22 mouse cellular contexts compared by ENCODE assay signal in the genomic region with DNA sequence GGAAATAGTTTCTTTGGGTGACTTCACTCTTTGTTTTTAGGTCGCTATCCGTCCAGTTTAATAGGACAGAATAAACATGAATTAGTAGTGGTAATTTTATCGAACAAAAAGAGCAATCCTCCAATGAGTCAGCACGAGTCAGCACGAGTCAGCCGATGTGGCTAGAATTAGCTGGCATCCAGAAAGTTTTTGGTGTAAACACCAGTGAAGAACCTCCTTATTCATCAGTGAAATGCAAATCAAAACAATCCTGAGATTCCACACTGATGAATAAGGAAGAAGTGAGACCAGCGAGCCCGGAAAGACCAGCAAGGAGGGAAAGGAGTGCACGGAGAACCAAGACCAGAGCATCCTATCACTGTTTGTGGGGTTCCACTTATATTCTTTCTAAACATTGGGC.
DNase-seq lines count a peak whose midpoint lies in the region; TF ChIP-seq lines count a peak whose summit lies in the region.
"Had no signal": no experiment of that assay in that cellular context is flagged by ENCODE, and none has a peak within 500 bp of the region (broad histone marks: within the 10 kb centered on the region; RNA-seq: fewer than 3 reads in every experiment).

No protein-coding gene starts in this region.

- H3K27me3 ChIP-seq in C2C12 (ENCODE audit: control insufficient read depth, insufficient read depth, insufficient read length): no peaks in the 10 kb centered on the region
- H3K27me3 ChIP-seq: embryonic facial prominence, embryonic 15.5 days; forebrain, embryonic 15.5 days; hindbrain, embryonic 12.5 days; kidney, embryonic 15.5 days had no signal

- no peak for TF ChIP-seq CTCF in C2C12 (IDR thresholded peaks at IDR 0.05; ENCODE audit: control insufficient read depth, insufficient read depth, insufficient read length)

- no peaks in the 10 kb centered on the region for H3K79me3 ChIP-seq in C2C12 (ENCODE audit: low read depth)

- H3K79me2 ChIP-seq in C2C12 (ENCODE audit: control insufficient read depth, insufficient read depth): no peaks in the 10 kb centered on the region

- no peak overlapping the region for H3K4me3 ChIP-seq in C2C12 (ENCODE audit: insufficient read depth, poor library complexity, severe bottlenecking)
- H3K4me3 ChIP-seq: embryonic facial prominence, embryonic 15.5 days; erythroblast, embryonic 14.5 days; forebrain, embryonic 15.5 days; heart, embryonic 10.5 days; hindbrain, embryonic 12.5 days; kidney, embryonic 15.5 days had no signal

- DNase-seq in adrenal gland, postnatal 10 days: peak; percentile 3
- DNase-seq in adrenal gland, postnatal 14 days: no peak
- peak; percentile 25 for DNase-seq in adipocyte (ENCODE audit: low spot score)
- DNase-seq in fibroblast of lung, adult 2 months (ENCODE audit: low read depth): peak; percentile 34
- no peak for DNase-seq in cerebellum, adult 18-20 months
- no peak for DNase-seq in frontal cortex, postnatal 36 days (ENCODE audit: low spot score in 2 of 2)
- DNase-seq in kidney, adult 9 months: no peak
- DNase-seq: B cell, adult 2 months; cerebellum, postnatal 10 days; embryo, embryonic 11 days; gastrocnemius, postnatal 10 days; heart, adult 18-20 months; heart, postnatal 10 days; heart, postnatal 4 days; kidney, adult 18-20 months had no signal

- H3K36me3 ChIP-seq in C2C12 (ENCODE audit: control insufficient read depth, insufficient read depth): no peaks in the 10 kb centered on the region
- H3K36me3 ChIP-seq: embryonic facial prominence, embryonic 15.5 days; forebrain, embryonic 15.5 days; heart, embryonic 10.5 days; hindbrain, embryonic 12.5 days; kidney, embryonic 15.5 days had no signal

- H3ac ChIP-seq in C2C12 (ENCODE audit: control insufficient read depth, insufficient read length, low read depth): no peak overlapping the region

TF ChIP-seq in C2C12, 6 proteins besides CTCF, POLR2A, EP300 and RAD21:
- TF ChIP-seq MYOD1 (IDR thresholded peaks at IDR 0.05; ENCODE audit: control insufficient read depth, insufficient read length, low read depth): no peak
- TF ChIP-seq USF1 (IDR thresholded peaks at IDR 0.05; ENCODE audit: low read depth): no peak
- peak; percentile 32 for TF ChIP-seq CEBPB (IDR thresholded peaks at IDR 0.05; ENCODE audit: low read depth)
- peak; percentile 92 for TF ChIP-seq FOSL1 (IDR thresholded peaks at IDR 0.05; ENCODE audit: insufficient read depth, low read length, poor library complexity, severe bottlenecking)
- peak; percentile 28 for TF ChIP-seq MAX (IDR thresholded peaks at IDR 0.05)
- no peak for TF ChIP-seq MYOG (IDR thresholded peaks at IDR 0.05; ENCODE audit: control insufficient read depth, extremely low read depth, insufficient read length)

Comparison
In these comparisons a context has a peak if more than half of its experiments do, and no peak if none do; other contexts are left out.
1. DNase-seq: peak in adrenal gland, postnatal 10 days (single experiment), adipocyte (single experiment) and fibroblast of lung, adult 2 months (single experiment); none in adrenal gland, postnatal 14 days (single experiment), cerebellum, adult 18-20 months (0 of 2), frontal cortex, postnatal 36 days (0 of 2) and kidney, adult 9 months (single experiment).